Mouse (Mus musculus): ENCODE measurements at regions not wholly inside any gene's neighbourhood (a gene's known extent, or its start where the extent isn't known, plus 50 kb on each side); places are given as distances from the start of the nearest gene placed in this dataset.

- no peaks in the 10 kb centered on the region for H3K27me3 ChIP-seq (ENCODE audit: control insufficient read depth, insufficient read depth, insufficient read length)
- H3ac ChIP-seq (ENCODE audit: control insufficient read depth, insufficient read length, low read depth): no peak overlapping the region
- H3K36me3 ChIP-seq (ENCODE audit: control insufficient read depth, insufficient read depth): no peaks in the 10 kb centered on the region
- no peaks in the 10 kb centered on the region for H3K79me2 ChIP-seq (ENCODE audit: control insufficient read depth, insufficient read depth)
- TF ChIP-seq CTCF (IDR thresholded peaks at IDR 0.05; ENCODE audit: control insufficient read depth, insufficient read depth, insufficient read length): no peak
- no peak for TF ChIP-seq MYOD1 (IDR thresholded peaks at IDR 0.05; ENCODE audit: control insufficient read depth, insufficient read length, low read depth)
- no peak for TF ChIP-seq MAX (IDR thresholded peaks at IDR 0.05)
- TF ChIP-seq FOSL1 (IDR thresholded peaks at IDR 0.05; ENCODE audit: insufficient read depth, low read length, poor library complexity, severe bottlenecking): no peak
- TF ChIP-seq USF1 (IDR thresholded peaks at IDR 0.05; ENCODE audit: low read depth): no peak
- no peak for TF ChIP-seq MYOG (IDR thresholded peaks at IDR 0.05; ENCODE audit: control insufficient read depth, extremely low read depth, insufficient read length)
- no peak for TF ChIP-seq CEBPB (IDR thresholded peaks at IDR 0.05; ENCODE audit: low read depth)
- no peaks in the 10 kb centered on the region for H3K79me3 ChIP-seq (ENCODE audit: low read depth)
- no peak overlapping the region for H3K4me3 ChIP-seq (ENCODE audit: insufficient read depth, poor library complexity, severe bottlenecking)
Measured at GRCm38 (mm10) chr7:136676104-136676503, 218.3 kb upstream of the Mgmt start.

- Histone ChIP-seq H3ac (ENCODE audit: control insufficient read depth, insufficient read length, low read depth) (no peak overlapping the region), H3K79me2 (ENCODE audit: control insufficient read depth, insufficient read depth) (no peaks in the 10 kb centered on the region), H3K4me3 (ENCODE audit: insufficient read depth, poor library complexity, severe bottlenecking) (no peak overlapping the region), H3K79me3 (ENCODE audit: low read depth) (no peaks in the 10 kb centered on the region), H3K27me3 (ENCODE audit: control insufficient read depth, insufficient read depth, insufficient read length) (no peaks in the 10 kb centered on the region), H3K36me3 (ENCODE audit: control insufficient read depth, insufficient read depth) (no peaks in the 10 kb centered on the region)
- no peak for TF ChIP-seq MYOD1 (IDR thresholded peaks at IDR 0.05; ENCODE audit: control insufficient read depth, insufficient read length, low read depth)
Measured at GRCm38 (mm10) chr7:136676987-136677545, 217.3 kb upstream of the Mgmt start.

- TF ChIP-seq USF1 (IDR thresholded peaks at IDR 0.05; ENCODE audit: low read depth): no peak
- no peak for TF ChIP-seq FOSL1 (IDR thresholded peaks at IDR 0.05; ENCODE audit: insufficient read depth, low read length, poor library complexity, severe bottlenecking)
- no peak for TF ChIP-seq MYOD1 (IDR thresholded peaks at IDR 0.05; ENCODE audit: control insufficient read depth, insufficient read length, low read depth)
- no peak for TF ChIP-seq MAX (IDR thresholded peaks at IDR 0.05)
- TF ChIP-seq CTCF (IDR thresholded peaks at IDR 0.05; ENCODE audit: control insufficient read depth, insufficient read depth, insufficient read length): no peak
- TF ChIP-seq MYOG (IDR thresholded peaks at IDR 0.05; ENCODE audit: control insufficient read depth, extremely low read depth, insufficient read length): no peak
- TF ChIP-seq CEBPB (IDR thresholded peaks at IDR 0.05; ENCODE audit: low read depth): no peak
- Histone ChIP-seq H3K79me2 (ENCODE audit: control insufficient read depth, insufficient read depth) (no peaks in the 10 kb centered on the region), H3K79me3 (ENCODE audit: low read depth) (no peaks in the 10 kb centered on the region), H3ac (ENCODE audit: control insufficient read depth, insufficient read length, low read depth) (no peak overlapping the region), H3K27me3 (ENCODE audit: control insufficient read depth, insufficient read depth, insufficient read length) (no peaks in the 10 kb centered on the region), H3K4me3 (ENCODE audit: insufficient read depth, poor library complexity, severe bottlenecking) (no peak overlapping the region), H3K36me3 (ENCODE audit: control insufficient read depth, insufficient read depth) (no peaks in the 10 kb centered on the region)
Measured at GRCm38 (mm10) chr7:136689579-136689978, 204.8 kb upstream of the Mgmt start.

GRCm38 (mm10) chr7:136706246-136706645 lies 188.2 kb upstream of the Mgmt start:
- Histone ChIP-seq H3K4me3 (ENCODE audit: insufficient read depth, poor library complexity, severe bottlenecking) (no peak overlapping the region), H3K36me3 (ENCODE audit: control insufficient read depth, insufficient read depth) (no peaks in the 10 kb centered on the region), H3ac (ENCODE audit: control insufficient read depth, insufficient read length, low read depth) (no peak overlapping the region), H3K79me3 (ENCODE audit: low read depth) (no peaks in the 10 kb centered on the region), H3K79me2 (ENCODE audit: control insufficient read depth, insufficient read depth) (no peaks in the 10 kb centered on the region), H3K27me3 (ENCODE audit: control insufficient read depth, insufficient read depth, insufficient read length) (no peaks in the 10 kb centered on the region)
- no peak for TF ChIP-seq USF1 (IDR thresholded peaks at IDR 0.05; ENCODE audit: low read depth)
- no peak for TF ChIP-seq CTCF (IDR thresholded peaks at IDR 0.05; ENCODE audit: control insufficient read depth, insufficient read depth, insufficient read length)
- no peak for TF ChIP-seq FOSL1 (IDR thresholded peaks at IDR 0.05; ENCODE audit: insufficient read depth, low read length, poor library complexity, severe bottlenecking)
- no peak for TF ChIP-seq CEBPB (IDR thresholded peaks at IDR 0.05; ENCODE audit: low read depth)
- no peak for TF ChIP-seq MYOD1 (IDR thresholded peaks at IDR 0.05; ENCODE audit: control insufficient read depth, insufficient read length, low read depth)
- no peak for TF ChIP-seq MYOG (IDR thresholded peaks at IDR 0.05; ENCODE audit: control insufficient read depth, extremely low read depth, insufficient read length)
- no peak for TF ChIP-seq MAX (IDR thresholded peaks at IDR 0.05)

GRCm38 (mm10) chr7:136707200-136708003 lies 187.0 kb upstream of the Mgmt start:
- H3K4me3 ChIP-seq (ENCODE audit: insufficient read depth, poor library complexity, severe bottlenecking): no peak overlapping the region
- H3K27me3 ChIP-seq (ENCODE audit: control insufficient read depth, insufficient read depth, insufficient read length): no peaks in the 10 kb centered on the region
- H3K36me3 ChIP-seq (ENCODE audit: control insufficient read depth, insufficient read depth): no peaks in the 10 kb centered on the region
- no peaks in the 10 kb centered on the region for H3K79me3 ChIP-seq (ENCODE audit: low read depth)
- TF ChIP-seq USF1 (IDR thresholded peaks at IDR 0.05; ENCODE audit: low read depth) (no peak), MYOG (IDR thresholded peaks at IDR 0.05; ENCODE audit: control insufficient read depth, extremely low read depth, insufficient read length) (no peak)
- no peaks in the 10 kb centered on the region for H3K79me2 ChIP-seq (ENCODE audit: control insufficient read depth, insufficient read depth)
- no peak overlapping the region for H3ac ChIP-seq (ENCODE audit: control insufficient read depth, insufficient read length, low read depth)

- no peaks in the 10 kb centered on the region for H3K79me2 ChIP-seq (ENCODE audit: control insufficient read depth, insufficient read depth)
- H3K4me3 ChIP-seq (ENCODE audit: insufficient read depth, poor library complexity, severe bottlenecking): no peak overlapping the region
- H3K36me3 ChIP-seq (ENCODE audit: control insufficient read depth, insufficient read depth): no peaks in the 10 kb centered on the region
- no peaks in the 10 kb centered on the region for H3K27me3 ChIP-seq (ENCODE audit: control insufficient read depth, insufficient read depth, insufficient read length)
- TF ChIP-seq MYOD1 (IDR thresholded peaks at IDR 0.05; ENCODE audit: control insufficient read depth, insufficient read length, low read depth) (no peak), MAX (IDR thresholded peaks at IDR 0.05) (no peak), FOSL1 (IDR thresholded peaks at IDR 0.05; ENCODE audit: insufficient read depth, low read length, poor library complexity, severe bottlenecking) (no peak), CTCF (IDR thresholded peaks at IDR 0.05; ENCODE audit: control insufficient read depth, insufficient read depth, insufficient read length) (no peak), MYOG (IDR thresholded peaks at IDR 0.05; ENCODE audit: control insufficient read depth, extremely low read depth, insufficient read length) (no peak)
- no peak overlapping the region for H3ac ChIP-seq (ENCODE audit: control insufficient read depth, insufficient read length, low read depth)
- H3K79me3 ChIP-seq (ENCODE audit: low read depth): no peaks in the 10 kb centered on the region
Measured at GRCm38 (mm10) chr7:136708004-136708435, 186.4 kb upstream of the Mgmt start.
